Mouse (Mus musculus): ENCODE results near the gene Ccdc93.

- no peak for TF ChIP-seq CTCF (IDR thresholded peaks at IDR 0.05)
- TF ChIP-seq EP300 (IDR thresholded peaks at IDR 0.05), result no peak
These were observed 117.8 kb downstream of the Ccdc93 start for GRCm38 (mm10) chr1:121548667-121549066.
